ENCODE assay signal across 9 mouse cellular contexts in the genomic region with DNA sequence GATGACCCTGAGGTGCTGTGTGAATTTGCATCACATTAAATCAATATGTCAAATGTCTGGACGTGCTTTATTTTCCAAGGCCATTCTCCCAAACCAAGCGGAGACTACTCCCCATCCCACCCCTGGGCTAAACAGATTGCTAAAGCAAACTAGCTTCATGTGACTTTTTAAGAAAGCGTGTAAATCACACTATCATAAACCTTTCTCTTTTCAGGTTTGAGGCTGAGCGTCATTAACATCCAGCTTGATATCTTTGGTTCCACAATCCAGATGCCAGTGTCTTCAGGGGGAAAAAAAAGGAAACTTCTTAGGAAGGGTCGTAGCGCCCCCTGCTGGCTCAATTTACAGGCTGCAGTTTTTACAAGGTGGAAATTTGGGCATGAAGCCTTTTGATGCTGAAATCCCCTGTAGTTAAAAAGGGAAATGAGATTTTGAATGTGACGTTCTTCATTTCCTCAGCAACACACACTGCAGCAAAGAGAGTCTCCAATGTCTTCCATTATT.
DNase-seq lines count a peak whose midpoint lies in the region; ATAC-seq and TF ChIP-seq lines count a peak whose summit lies in the region.
"Had no signal": no experiment of that assay in that cellular context is flagged by ENCODE, and none has a peak within 500 bp of the region (broad histone marks: within the 10 kb centered on the region; RNA-seq: fewer than 3 reads in every experiment).

No protein-coding gene starts in this region.

- no peaks in the 10 kb centered on the region for H3K27me3 ChIP-seq in liver, embryonic 12.5 days (replicated peaks)
- no peaks in the 10 kb centered on the region for H3K27me3 ChIP-seq in kidney, embryonic 15.5 days
- H3K27me3 ChIP-seq in liver, postnatal 0 days (ENCODE audit: insufficient read depth, low read length), result no peaks in the 10 kb centered on the region
- H3K27me3 ChIP-seq: embryonic facial prominence, embryonic 12.5 days had no signal

- no peak for TF ChIP-seq EP300 in liver, postnatal 0 days (IDR thresholded peaks at IDR 0.05; ENCODE audit: low read depth)

- peak; percentile 48 for DNase-seq in liver
- peak; percentile 11 for DNase-seq in c-Kit-positive CD71-positive TER-119-negative erythroid progenitor cells, embryonic 14.5 days (ENCODE audit: low read depth)
- peak; percentile 23 to 66 for DNase-seq in frontal cortex, postnatal 10 days (ENCODE audit: low spot score in 2 of 2)
- peak; percentile 52 for DNase-seq in liver, postnatal 0 days
- DNase-seq in retina, postnatal 7 days (ENCODE audit: low read depth, low spot score), result peak; percentile 35
- no peak for DNase-seq in spleen, postnatal 14 days (ENCODE audit: low spot score in 2 of 2)

- 27% methylated on average over 7 of the region's 7 CpGs for WGBS in liver, embryonic 12.5 days (ENCODE audit: insufficient replicate concordance)
- WGBS in kidney, embryonic 15.5 days, result 11% methylated on average over 7 of the region's 7 CpGs
- 24% methylated on average over 7 of the region's 7 CpGs for WGBS in liver, postnatal 0 days (ENCODE audit: insufficient replicate concordance)

- no peak overlapping the region for H3K27ac ChIP-seq in liver, embryonic 12.5 days
- H3K27ac ChIP-seq in kidney, embryonic 15.5 days, result no peak overlapping the region
- H3K27ac ChIP-seq in liver, postnatal 0 days (ENCODE audit: low read depth), result no peak overlapping the region
- H3K27ac ChIP-seq: embryonic facial prominence, embryonic 12.5 days had no signal

- no peaks in the 10 kb centered on the region for H3K36me3 ChIP-seq in liver, embryonic 12.5 days
- no peaks in the 10 kb centered on the region for H3K36me3 ChIP-seq in kidney, embryonic 15.5 days
- no peaks in the 10 kb centered on the region for H3K36me3 ChIP-seq in liver, postnatal 0 days (replicated peaks; ENCODE audit: insufficient read depth, low read length)
- H3K36me3 ChIP-seq: embryonic facial prominence, embryonic 12.5 days had no signal

- no peak overlapping the region for H3K4me2 ChIP-seq in liver, embryonic 12.5 days
- H3K4me2 ChIP-seq in kidney, embryonic 15.5 days, result no peak overlapping the region
- no peak overlapping the region for H3K4me2 ChIP-seq in liver, postnatal 0 days (ENCODE audit: low read depth, low read length)
- H3K4me2 ChIP-seq: embryonic facial prominence, embryonic 12.5 days had no signal

- peak; percentile 68 for TF ChIP-seq CTCF in liver, postnatal 0 days (IDR thresholded peaks at IDR 0.05; ENCODE audit: low read depth)

- H3K4me1 ChIP-seq in liver, embryonic 12.5 days, result no peaks in the 10 kb centered on the region
- no peaks in the 10 kb centered on the region for H3K4me1 ChIP-seq in kidney, embryonic 15.5 days
- H3K4me1 ChIP-seq in liver, postnatal 0 days (ENCODE audit: insufficient read depth), result no peaks in the 10 kb centered on the region
- H3K4me1 ChIP-seq: embryonic facial prominence, embryonic 12.5 days had no signal

- H3K9ac ChIP-seq in liver, embryonic 12.5 days, result no peak overlapping the region
- H3K9ac ChIP-seq in kidney, embryonic 15.5 days, result no peak overlapping the region
- no peak overlapping the region for H3K9ac ChIP-seq in liver, postnatal 0 days (replicated peaks)
- H3K9ac ChIP-seq: embryonic facial prominence, embryonic 12.5 days had no signal

- H3K4me3 ChIP-seq in liver, embryonic 12.5 days, result no peak overlapping the region
- H3K4me3 ChIP-seq in kidney, embryonic 15.5 days (replicated peaks), result no peak overlapping the region
- no peak overlapping the region for H3K4me3 ChIP-seq in liver, postnatal 0 days (ENCODE audit: low read depth, low read length)
- H3K4me3 ChIP-seq: embryonic facial prominence, embryonic 12.5 days had no signal

- no peak for ATAC-seq in liver, embryonic 12.5 days
- 0 out of 2 replicates have a peak, but pooled peaks have one; percentile 22 for ATAC-seq in kidney, embryonic 15.5 days (replicated peaks; ENCODE audit: low FRiP score)
- ATAC-seq in liver, postnatal 0 days, result no peak

- H3K9me3 ChIP-seq in liver, embryonic 12.5 days (replicated peaks), result no peaks in the 10 kb centered on the region
- no peaks in the 10 kb centered on the region for H3K9me3 ChIP-seq in kidney, embryonic 15.5 days (replicated peaks)
- no peaks in the 10 kb centered on the region for H3K9me3 ChIP-seq in liver, postnatal 0 days (ENCODE audit: low read length)
- H3K9me3 ChIP-seq: embryonic facial prominence, embryonic 12.5 days had no signal

Comparison
In these comparisons a context has a peak if more than half of its experiments do, and no peak if none do; other contexts are left out.
1. DNase-seq: peak in liver (single experiment), c-Kit-positive CD71-positive TER-119-negative erythroid progenitor cells, embryonic 14.5 days (single experiment), frontal cortex, postnatal 10 days (2 of 2), liver, postnatal 0 days (single experiment) and retina, postnatal 7 days (single experiment); none in spleen, postnatal 14 days (0 of 2).